Comparison of ENCODE assay signal across 25 mouse cellular contexts in the genomic region with DNA sequence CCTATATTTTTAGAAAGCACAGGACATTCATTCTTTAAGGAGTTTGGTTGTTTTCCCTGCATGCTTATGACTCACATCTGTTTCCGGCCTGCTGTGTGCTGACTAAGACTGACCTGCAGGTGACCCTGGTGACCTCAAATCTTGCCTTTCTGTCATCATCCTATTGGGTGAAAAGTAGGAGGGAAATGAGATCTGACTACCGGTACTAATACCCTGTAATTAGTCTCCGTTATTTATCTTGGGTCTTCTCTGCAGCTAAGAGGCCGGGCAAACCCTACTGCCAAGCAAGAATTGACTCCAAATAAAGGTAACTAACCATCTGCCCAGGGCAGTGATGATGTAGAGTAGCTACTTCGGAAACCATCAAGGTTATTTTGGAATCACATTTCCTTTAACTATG. TPM values are rescaled to one million over a fixed set of nuclear protein-coding genes. Genes with fewer than 3 reads are reported as not detected.
A peak's percentile ranks its signal among the peaks of the same experiment; 100 is the strongest.
DNase-seq lines count a peak whose midpoint lies in the region; ATAC-seq and TF ChIP-seq lines count a peak whose summit lies in the region.
"Had no signal": no experiment of that assay in that cellular context is flagged by ENCODE, and none has a peak within 500 bp of the region (broad histone marks: within the 10 kb centered on the region; RNA-seq: fewer than 3 reads in every experiment).

Csn3 (plus strand) TSS at position 208 of the 400 bp plus-strand sequence.

- no peak for TF ChIP-seq CTCF in midbrain, postnatal 0 days (IDR thresholded peaks at IDR 0.05)

- no peak within 1 kb of the TSS for H3K4me3 ChIP-seq in midbrain, embryonic 10.5 days
- no peak within 1 kb of the TSS for H3K4me3 ChIP-seq in midbrain, postnatal 0 days (ENCODE audit: low read depth, low read length)
- H3K4me3 ChIP-seq in embryonic facial prominence, embryonic 11.5 days (ENCODE audit: low read depth, low read length), result no peak within 1 kb of the TSS
- H3K4me3 ChIP-seq: heart, adult 2 months; midbrain, embryonic 12.5 days had no signal

- WGBS in midbrain, embryonic 10.5 days, result 36% methylated on average over 5 of the region's 5 CpGs
- 36% methylated on average over 5 of the region's 5 CpGs for WGBS in midbrain, postnatal 0 days
- WGBS in embryonic facial prominence, embryonic 11.5 days, result 11% methylated on average over 5 of the region's 5 CpGs

- intact Hi-C loops in heart, postnatal 10 days (cut with DNase I), result no loop called here

- no peaks in the 10 kb centered on the region for H3K27me3 ChIP-seq in midbrain, embryonic 10.5 days (ENCODE audit: low read depth, poor library complexity, severe bottlenecking)
- no peaks in the 10 kb centered on the region for H3K27me3 ChIP-seq in midbrain, postnatal 0 days (ENCODE audit: insufficient read depth, low read length)
- H3K27me3 ChIP-seq in embryonic facial prominence, embryonic 11.5 days (ENCODE audit: control insufficient read depth, insufficient read depth, low read length), result no peaks in the 10 kb centered on the region
- H3K27me3 ChIP-seq: midbrain, embryonic 12.5 days had no signal

- no peak within 1 kb of the TSS for H3K27ac ChIP-seq in midbrain, embryonic 10.5 days (replicated peaks)
- no peak within 1 kb of the TSS for H3K27ac ChIP-seq in midbrain, postnatal 0 days (ENCODE audit: low read depth, low read length)
- no peak within 1 kb of the TSS for H3K27ac ChIP-seq in embryonic facial prominence, embryonic 11.5 days (replicated peaks; ENCODE audit: low read depth, low read length)
- H3K27ac ChIP-seq: heart, adult 2 months; midbrain, embryonic 12.5 days had no signal

- peak; percentile 16 for DNase-seq in midbrain, embryonic 10.5 days (ENCODE audit: low spot score)
- DNase-seq in midbrain, postnatal 0 days (ENCODE audit: low spot score), result no peak
- peak; percentile 22 for DNase-seq in Muller cell, postnatal 12 days (ENCODE audit: inconsistent ontology term)
- DNase-seq in embryonic facial prominence, embryonic 11.5 days (ENCODE audit: low spot score), result peak; percentile 52
- peak; percentile 10 for DNase-seq in retina, postnatal 1 day
- no peak for DNase-seq in spleen, postnatal 14 days (ENCODE audit: low spot score in 2 of 2)
- DNase-seq in heart, postnatal 10 days, result no peak
- DNase-seq in frontal cortex, postnatal 25 days (ENCODE audit: low spot score in 2 of 2), result no peak
- DNase-seq: adrenal gland, adult 2 months; cerebellum, postnatal 10 days; forebrain, postnatal 0 days; gastrocnemius, postnatal 10 days; heart, adult 2 months; kidney, adult 18-20 months; kidney, postnatal 14 days; lung, adult 18-20 months; right cerebral cortex, postnatal 25 days; thymus, postnatal 25 days had no signal

- ATAC-seq in midbrain, postnatal 0 days (ENCODE audit: low FRiP score), result no peak
- peak; percentile 56; the same call in 1 of the 2 replicates for ATAC-seq in embryonic facial prominence, embryonic 11.5 days (replicated peaks; ENCODE audit: insufficient number of reproducible peaks, low FRiP score, low TSS enrichment, low read depth)
- ATAC-seq: forebrain, postnatal 0 days; hindbrain, embryonic 16.5 days had no signal

- H3K36me3 ChIP-seq in midbrain, embryonic 10.5 days, result no peaks in the 10 kb centered on the region
- no peaks in the 10 kb centered on the region for H3K36me3 ChIP-seq in midbrain, postnatal 0 days (ENCODE audit: insufficient read depth, low read length)
- no peaks in the 10 kb centered on the region for H3K36me3 ChIP-seq in embryonic facial prominence, embryonic 11.5 days (replicated peaks; ENCODE audit: control insufficient read depth, insufficient read depth, low read depth, low read length)
- H3K36me3 ChIP-seq: G1E; midbrain, embryonic 12.5 days had no signal

- H3K4me2 ChIP-seq in midbrain, postnatal 0 days (ENCODE audit: low read depth, low read length, poor library complexity, severe bottlenecking), result no peak within 1 kb of the TSS
- no peak within 1 kb of the TSS for H3K4me2 ChIP-seq in embryonic facial prominence, embryonic 11.5 days (ENCODE audit: low read depth, low read length)
- H3K4me2 ChIP-seq: midbrain, embryonic 12.5 days had no signal

- H3K4me1 ChIP-seq in midbrain, embryonic 10.5 days, result no peaks in the 10 kb centered on the region
- H3K4me1 ChIP-seq in midbrain, postnatal 0 days (ENCODE audit: insufficient read depth, low read length), result no peaks in the 10 kb centered on the region
- no peaks in the 10 kb centered on the region for H3K4me1 ChIP-seq in embryonic facial prominence, embryonic 11.5 days (ENCODE audit: control insufficient read depth, insufficient read depth, low read length)
- H3K4me1 ChIP-seq: midbrain, embryonic 12.5 days had no signal

- no peak within 1 kb of the TSS for H3K9ac ChIP-seq in midbrain, postnatal 0 days (replicated peaks; ENCODE audit: low read length, poor library complexity, severe bottlenecking)
- H3K9ac ChIP-seq in embryonic facial prominence, embryonic 11.5 days (replicated peaks; ENCODE audit: low read length), result no peak within 1 kb of the TSS
- H3K9ac ChIP-seq: forebrain, postnatal 0 days; midbrain, embryonic 12.5 days had no signal

- no peaks in the 10 kb centered on the region for H3K9me3 ChIP-seq in midbrain, embryonic 10.5 days (replicated peaks)
- H3K9me3 ChIP-seq in midbrain, postnatal 0 days (ENCODE audit: low read length), result no peaks in the 10 kb centered on the region
- no peaks in the 10 kb centered on the region for H3K9me3 ChIP-seq in embryonic facial prominence, embryonic 11.5 days (replicated peaks; ENCODE audit: control insufficient read depth, low read length)
- H3K9me3 ChIP-seq: G1E; midbrain, embryonic 12.5 days had no signal

RNA-seq across cellular contexts. Expression of gene Csn3, which starts in this region (rescaled TPM):
- 0.41 and 1.0 TPM in 2 replicates for polyA plus RNA-seq in midbrain, embryonic 10.5 days (2016; fragmentation: Nextera tagmentation; extraction: Ambion mirVana)
- total RNA-seq in midbrain, postnatal 0 days (2014; rRNA removed), result not detected in 2 replicates
- not detected in 2 replicates for polyA plus RNA-seq in midbrain, postnatal 0 days (2015; fragmentation: Nextera tagmentation; extraction: Ambion mirVana)
- polyA plus RNA-seq in embryonic facial prominence, embryonic 11.5 days (2014; fragmentation: Nextera tagmentation; extraction: Ambion mirVana), result 0.22 TPM in 1 of 2 replicates, not detected in the other
- not detected for total RNA-seq in heart, postnatal 10 days (2021)
- total RNA-seq: adrenal gland, adult 2 months; forebrain, postnatal 0 days; gastrocnemius, postnatal 10 days; heart, adult 2 months; left cerebral cortex, postnatal 25 days; liver, adult 2 months had no signal
- polyA plus RNA-seq: adrenal gland, adult 2 months; forebrain, postnatal 0 days; G1E; heart, adult 2 months; heart, embryonic 16.5 days; hindbrain, embryonic 16.5 days; liver, adult 2 months; midbrain, embryonic 12.5 days; testis, adult 2 months had no signal

Comparison
In these comparisons a context has a peak if more than half of its experiments do, and no peak if none do; other contexts are left out.
1. DNase-seq: peak in midbrain, embryonic 10.5 days (single experiment), Muller cell, postnatal 12 days (single experiment) and retina, postnatal 1 day (single experiment); none in midbrain, postnatal 0 days (single experiment), spleen, postnatal 14 days (0 of 2), heart, postnatal 10 days (0 of 2) and frontal cortex, postnatal 25 days (0 of 2).
2. Peak in DNase-seq and ATAC-seq in embryonic facial prominence, embryonic 11.5 days; RNA of the gene not detected or under 1 TPM.